ENCODE assay signal across 14 mouse cellular contexts in genomic region chr14:41263296-41263695, GRCm38 (mm10). TPM values are rescaled to one million over a fixed set of nuclear protein-coding genes. Genes with fewer than 3 reads are reported as not detected.
DNase-seq lines count a peak whose midpoint lies in the region; ATAC-seq and TF ChIP-seq lines count a peak whose summit lies in the region.
"Not testable (repeated sequence)": the region's sequence is repeated elsewhere in the genome, so short reads cannot be mapped to it uniquely, and the experiment has no call there.
"Had no signal": no experiment of that assay in that cellular context is flagged by ENCODE, and none has a peak within 500 bp of the region (broad histone marks: within the 10 kb centered on the region; RNA-seq: fewer than 3 reads in every experiment).

No protein-coding gene starts in this region.

- H3K4me2 ChIP-seq in heart, postnatal 0 days (ENCODE audit: low read depth, low read length) = not testable (repeated sequence)

- not testable (repeated sequence) for H3K27me3 ChIP-seq in heart, postnatal 0 days (ENCODE audit: control insufficient read depth, insufficient read depth, low read length); thymus, adult 2 months (ENCODE audit: control insufficient read depth, insufficient read depth, low read length)

- not testable (repeated sequence) for H3K4me3 ChIP-seq in heart, postnatal 0 days (ENCODE audit: low read depth, low read length); thymus, adult 2 months (ENCODE audit: control insufficient read depth, insufficient read depth, low read length)

- not testable (repeated sequence) for TF ChIP-seq EP300 in heart, postnatal 0 days (IDR thresholded peaks at IDR 0.05; ENCODE audit: low read depth)

- intact Hi-C loops in left cerebral cortex, postnatal 4 days (cut with DNase I) = not testable (repeated sequence)

- not testable (repeated sequence) for H3K4me1 ChIP-seq in heart, postnatal 0 days (ENCODE audit: control insufficient read depth, insufficient read depth); thymus, adult 2 months (replicated peaks; ENCODE audit: control insufficient read depth, insufficient read depth, low read length)

- not testable (repeated sequence) for H3K27ac ChIP-seq in heart, postnatal 0 days (ENCODE audit: low read depth); thymus, adult 2 months (ENCODE audit: control insufficient read depth, insufficient read depth, low read length)

- not testable (repeated sequence) for H3K9me3 ChIP-seq in heart, postnatal 0 days (replicated peaks; ENCODE audit: control insufficient read depth, low read length)

- peak; percentile 7 for DNase-seq in adrenal gland, adult 8-10 months
- peak; percentile 73 to 84 for DNase-seq in cerebellum, postnatal 4 days (ENCODE audit: low spot score in 2 of 2)
- not testable (repeated sequence) for DNase-seq in heart, postnatal 0 days (ENCODE audit: low spot score)
- DNase-seq in kidney, postnatal 14 days = peak; percentile 61
- peak; percentile 56 to 67 for DNase-seq in layer of hippocampus, postnatal 14 days (ENCODE audit: low spot score in 2 of 2)
- DNase-seq in left cerebral cortex, postnatal 4 days = peak; percentile 78
- DNase-seq in ovary, postnatal 36 days (ENCODE audit: low spot score) = peak; percentile 9
- DNase-seq in thymus, adult 2 months = peak; percentile 36

- H3K36me3 ChIP-seq in heart, postnatal 0 days (replicated peaks; ENCODE audit: control insufficient read depth, insufficient read depth, low read length); thymus, adult 2 months (ENCODE audit: control insufficient read depth, insufficient read depth, low read length): not testable (repeated sequence)

- 30% methylated on average over 4 of the region's 4 CpGs for WGBS in heart, postnatal 0 days
- WGBS in thymus, adult 2 months = 39% methylated on average over 4 of the region's 4 CpGs

- peak; percentile 20; the same call in 1 of the 2 replicates for TF ChIP-seq CTCF in heart, postnatal 0 days (IDR thresholded peaks at IDR 0.05; ENCODE audit: low read depth)
- TF ChIP-seq CTCF in thymus, adult 2 months (IDR thresholded peaks at IDR 0.05; ENCODE audit: borderline replicate concordance, control insufficient read depth, extremely low read depth, insufficient read depth, low read length, poor library complexity) = not testable (repeated sequence)

- not testable (repeated sequence) for ATAC-seq in heart, postnatal 0 days (ENCODE audit: insufficient read depth, low read depth)

- not testable (repeated sequence) for H3K9ac ChIP-seq in heart, postnatal 0 days (replicated peaks; ENCODE audit: low read depth, low read length)

- TF ChIP-seq POLR2A in thymus, adult 2 months (IDR thresholded peaks at IDR 0.05; ENCODE audit: control insufficient read depth, extremely low read depth, insufficient read depth, low read length, poor library complexity) = not testable (repeated sequence)

RNA-seq across cellular contexts. Expression of gene Gm2832, which starts 15.3 kb away (rescaled TPM):
- total RNA-seq in adrenal gland, adult 8-10 months (2022) = not detected
- not detected in 2 replicates for total RNA-seq in heart, postnatal 0 days (2014; rRNA removed; ENCODE audit: low replicate concordance)
- not detected in 2 replicates for polyA plus RNA-seq in heart, postnatal 0 days (2015; fragmentation: Nextera tagmentation; extraction: Ambion mirVana)
- total RNA-seq in layer of hippocampus, postnatal 14 days (2021) = not detected
- under 1 TPM; 0.42 to 0.66 TPM for total RNA-seq in left cerebral cortex, postnatal 4 days (2021)
- polyA plus RNA-seq in thymus, adult 2 months (2012; rRNA removed) = not detected in 2 replicates
- polyA plus RNA-seq: cerebellum, adult 2 months; heart, embryonic 11.5 days; hindbrain, embryonic 11.5 days; intestine, embryonic 16.5 days; lung, embryonic 15.5 days; myocyte had no signal
